Mouse (Mus musculus): ENCODE measurements around the gene Hoxb4.

Gene Hoxb4

DNA sequence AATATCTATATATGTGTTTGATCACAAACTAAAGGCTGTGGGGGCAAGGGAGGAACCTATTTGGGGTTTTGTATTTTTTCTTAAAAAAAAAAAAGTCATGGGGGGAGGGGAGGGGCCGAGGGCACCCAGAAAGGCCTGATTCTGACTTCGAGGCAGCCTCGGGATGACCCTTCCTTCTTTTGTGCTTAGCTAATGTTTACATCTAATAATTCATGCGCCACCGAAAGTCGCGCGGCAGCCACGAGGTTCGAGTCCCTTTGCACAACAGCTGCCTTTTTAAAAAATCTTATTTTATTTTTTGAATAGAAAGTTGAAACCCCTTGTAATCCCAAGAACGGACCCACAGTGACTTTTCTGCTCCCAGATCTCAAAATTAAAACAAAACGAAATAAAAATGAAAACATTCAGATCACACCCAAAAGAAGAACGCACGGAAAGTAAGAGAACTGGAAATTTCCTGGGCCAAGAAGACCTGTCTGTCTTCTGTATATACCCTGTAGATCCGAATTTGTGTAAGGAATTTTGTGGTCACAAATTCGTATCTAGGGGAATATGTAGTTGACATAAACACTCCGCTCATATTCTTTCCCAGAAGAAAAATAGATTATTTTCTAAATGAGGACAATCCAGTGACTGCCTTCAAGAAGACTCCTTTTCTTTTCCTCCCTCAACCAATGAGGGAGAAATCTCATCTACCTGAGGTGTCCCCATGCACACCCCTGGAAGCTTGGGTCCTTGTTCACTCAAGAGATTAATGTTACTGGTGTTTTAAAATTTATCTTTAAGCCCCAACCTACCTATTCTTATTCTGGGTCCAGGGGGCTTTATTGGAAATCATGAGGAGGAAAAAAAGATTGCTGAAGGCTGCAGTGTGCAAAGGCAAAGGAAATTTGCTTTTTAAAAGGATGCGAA is 1.1 kb upstream of the Hoxb4 start:
- DNase-seq = no peak

DNA sequence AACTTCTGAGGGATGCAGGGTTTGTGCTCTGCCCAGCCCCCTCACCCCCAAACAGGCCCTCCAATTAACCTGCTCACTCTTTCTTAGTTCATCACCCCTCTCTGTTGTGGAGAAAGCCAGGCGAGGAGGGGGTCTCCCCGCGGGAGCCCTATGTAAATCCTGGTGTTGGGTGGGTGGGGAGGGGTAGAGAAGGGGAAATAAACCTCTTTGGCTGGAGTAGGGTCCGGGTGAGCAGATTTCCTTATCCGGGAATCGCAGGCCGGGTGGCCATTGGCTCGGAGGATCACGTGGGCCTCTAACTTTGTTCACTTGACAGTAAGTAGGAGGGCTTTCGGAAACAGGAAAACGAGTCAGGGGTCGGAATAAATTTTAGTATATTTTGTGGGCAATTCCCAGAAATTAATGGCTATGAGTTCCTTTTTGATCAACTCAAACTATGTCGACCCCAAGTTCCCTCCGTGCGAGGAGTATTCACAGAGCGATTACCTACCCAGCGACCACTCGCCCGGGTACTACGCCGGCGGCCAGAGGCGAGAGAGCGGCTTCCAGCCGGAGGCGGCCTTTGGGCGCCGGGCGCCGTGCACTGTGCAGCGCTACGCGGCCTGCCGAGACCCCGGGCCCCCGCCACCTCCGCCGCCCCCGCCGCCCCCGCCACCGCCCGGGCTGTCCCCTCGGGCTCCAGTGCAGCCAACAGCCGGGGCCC is 452 bp downstream of the Hoxb4 start:
- no peak for DNase-seq

DNA sequence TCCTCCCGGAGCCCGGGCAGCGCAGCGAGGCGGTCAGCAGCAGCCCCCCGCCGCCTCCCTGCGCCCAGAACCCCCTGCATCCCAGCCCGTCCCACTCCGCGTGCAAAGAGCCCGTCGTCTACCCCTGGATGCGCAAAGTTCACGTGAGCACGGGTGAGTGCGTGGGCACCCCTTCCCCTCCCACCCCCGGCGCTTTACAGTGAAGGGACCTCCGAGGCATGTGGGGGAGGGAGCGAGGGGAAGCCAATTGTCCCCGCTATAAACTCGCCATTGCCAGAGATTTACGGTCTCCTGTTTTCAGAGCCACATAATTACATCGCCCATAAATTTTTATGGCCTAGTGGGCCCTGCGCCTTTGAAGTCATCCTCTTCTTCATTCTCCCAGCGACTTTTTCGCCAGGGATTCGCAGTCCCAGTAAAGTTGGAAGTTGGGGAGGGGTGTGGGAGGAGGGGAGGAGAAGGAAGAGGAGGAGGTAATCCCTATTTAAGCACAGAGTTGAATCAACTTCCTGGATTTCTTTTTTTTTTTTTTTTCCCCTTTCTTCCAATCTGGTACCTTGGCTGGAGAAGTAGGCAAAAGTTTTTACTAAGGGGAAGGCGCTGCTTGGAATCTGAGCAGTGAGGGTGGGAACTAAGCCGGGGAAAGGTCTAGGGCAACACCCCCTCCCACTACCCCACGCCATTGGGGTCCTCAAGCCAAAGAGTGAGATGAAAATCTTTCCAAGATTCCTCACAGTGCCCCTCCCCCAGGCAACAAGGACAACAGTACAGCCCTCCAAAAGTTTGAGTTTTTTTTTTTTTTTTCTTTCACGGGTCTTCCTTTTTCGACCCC is 1.2 kb downstream of the Hoxb4 start:
- no peak for DNase-seq

DNA sequence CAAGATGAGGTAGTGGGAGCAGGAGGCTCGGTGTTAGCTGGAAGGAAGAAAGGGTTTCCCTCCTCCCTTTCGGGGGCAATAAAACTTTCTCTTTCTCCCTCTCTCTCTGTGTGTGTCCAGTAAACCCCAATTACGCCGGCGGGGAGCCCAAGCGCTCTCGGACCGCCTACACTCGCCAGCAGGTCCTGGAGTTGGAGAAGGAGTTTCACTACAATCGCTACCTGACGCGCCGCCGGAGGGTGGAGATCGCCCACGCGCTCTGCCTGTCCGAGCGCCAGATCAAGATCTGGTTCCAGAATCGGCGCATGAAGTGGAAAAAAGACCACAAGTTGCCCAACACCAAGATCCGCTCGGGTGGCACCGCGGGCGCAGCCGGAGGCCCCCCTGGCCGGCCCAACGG is 1.8 kb downstream of the Hoxb4 start:
- no peak for DNase-seq

DNA sequence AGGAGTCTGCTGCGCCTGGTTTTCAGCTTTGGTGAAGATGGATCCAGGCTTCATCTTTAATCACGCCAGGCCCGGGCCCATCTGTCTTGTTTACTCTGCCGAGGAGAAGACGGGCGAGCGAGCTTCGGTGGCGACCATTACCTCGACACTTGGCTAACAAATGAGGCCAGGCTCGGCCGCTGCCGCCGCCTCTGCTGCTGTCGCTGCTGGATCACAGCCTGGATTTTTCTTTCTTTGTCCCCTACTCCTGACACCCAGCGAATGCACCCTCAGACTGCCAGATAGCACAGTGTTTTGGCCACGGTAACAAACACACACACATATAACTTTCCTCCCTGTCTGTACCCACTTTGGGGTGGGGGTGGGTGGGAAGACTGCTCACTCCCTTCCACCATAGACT is 2.6 kb downstream of the Hoxb4 start:
- no peak for DNase-seq

DNA sequence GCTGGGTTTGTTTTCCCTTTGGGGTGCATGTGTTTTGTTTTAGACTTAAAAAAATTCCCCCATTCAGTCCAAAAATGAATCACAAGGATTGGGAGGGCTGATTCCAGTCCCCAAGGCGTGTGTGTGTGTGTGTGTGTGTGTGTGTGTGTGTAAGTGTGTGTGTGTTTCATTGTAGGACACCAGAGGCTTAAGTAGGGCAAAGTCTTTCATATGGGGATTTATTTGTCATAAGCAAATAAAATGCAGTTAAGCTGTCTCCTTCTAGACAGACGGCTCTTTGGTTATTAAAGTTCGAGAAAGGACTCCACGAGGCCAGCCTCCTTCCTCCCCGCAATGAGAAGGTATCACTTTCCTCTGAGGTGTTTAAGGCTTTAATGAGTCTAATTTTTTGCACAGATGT is 3.8 kb downstream of the Hoxb4 start:
- DNase-seq = no peak

DNA sequence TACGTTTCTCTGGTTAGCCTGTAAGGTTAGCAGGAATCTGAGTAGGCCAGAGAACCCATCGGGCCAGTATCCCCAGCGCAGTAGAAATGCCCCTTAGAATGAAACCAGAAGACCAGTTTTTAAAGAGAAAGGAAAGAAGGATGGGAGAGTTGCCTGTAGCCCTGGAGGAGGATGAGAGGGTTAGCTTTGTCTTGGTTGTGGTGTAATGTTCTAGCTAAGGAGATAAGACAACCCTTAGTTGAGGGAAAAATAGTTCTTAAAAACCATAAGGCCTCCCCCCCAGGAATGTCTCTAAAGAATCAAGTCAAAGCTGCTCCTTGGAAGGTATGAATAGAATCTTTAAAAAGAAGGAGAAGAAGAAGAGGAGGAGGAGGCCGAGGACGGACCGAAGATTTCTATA is 4.7 kb downstream of the Hoxb4 start:
- DNase-seq = no peak

DNA sequence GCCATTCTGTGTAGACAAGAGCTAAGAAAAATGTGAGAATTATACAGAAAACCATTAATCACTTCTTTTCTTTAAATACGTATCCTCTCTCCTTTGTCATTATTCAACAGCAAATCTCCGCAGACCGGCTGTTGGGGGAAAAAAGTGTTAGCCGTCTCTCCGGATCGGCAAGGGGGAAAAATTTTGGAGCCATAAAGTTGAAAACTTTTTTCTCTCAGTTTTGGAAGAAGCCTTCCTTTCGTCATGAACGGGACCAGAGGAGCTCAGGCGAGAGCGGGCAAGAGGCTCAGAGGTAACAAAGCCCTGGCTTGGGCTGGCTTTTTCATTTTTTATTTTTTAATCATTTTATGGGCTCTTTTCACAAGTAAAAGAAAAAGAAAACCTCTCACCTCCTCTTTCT is 5.1 kb downstream of the Hoxb4 start, which contains the start of gene Hoxb3:
Gene Hoxb3 (plus strand): TSS at position 173 of the 400 bp plus-strand sequence.
- no peak for DNase-seq

DNA sequence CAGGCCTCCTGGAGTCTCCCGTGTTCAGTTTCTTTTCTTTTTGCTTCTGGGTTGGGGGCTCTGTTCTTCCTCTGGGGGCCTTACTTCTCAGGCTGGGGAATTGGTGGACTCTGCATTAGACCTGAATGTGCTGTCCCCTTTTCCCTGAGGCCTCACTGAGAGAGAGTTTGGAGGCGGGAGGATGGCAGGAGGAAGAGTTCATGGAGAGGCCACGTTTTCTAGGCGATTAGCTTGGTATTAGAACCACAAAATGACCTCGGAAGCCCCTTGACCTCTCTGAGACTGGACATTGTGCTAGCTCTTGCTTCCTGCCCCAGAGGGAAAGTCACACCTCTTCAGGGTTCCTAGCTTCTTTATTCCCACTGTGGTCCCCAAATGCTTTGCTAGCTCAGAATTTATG is 6.1 kb downstream of the Hoxb4 start:
- no peak for DNase-seq

DNA sequence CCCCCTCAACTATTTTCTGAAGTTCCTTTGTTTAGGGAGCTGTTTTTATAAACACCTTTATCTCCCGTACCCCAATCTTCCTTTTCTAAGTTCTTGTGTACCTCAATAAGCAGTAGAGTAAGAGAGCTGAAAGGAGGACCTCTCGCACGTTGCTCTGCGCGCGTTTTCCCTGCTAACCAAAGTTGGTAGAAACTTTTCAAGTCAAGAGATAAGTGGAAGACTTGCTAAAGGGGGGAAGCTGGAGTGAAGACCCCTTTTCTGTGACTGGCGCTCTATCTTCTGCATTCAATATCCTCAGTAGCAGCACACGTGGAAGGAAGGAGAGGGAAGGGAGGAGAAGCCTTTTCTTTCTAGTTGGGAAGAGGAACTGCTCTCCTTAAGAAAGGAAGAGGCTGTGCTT is 6.9 kb downstream of the Hoxb4 start:
- DNase-seq = no peak

DNA sequence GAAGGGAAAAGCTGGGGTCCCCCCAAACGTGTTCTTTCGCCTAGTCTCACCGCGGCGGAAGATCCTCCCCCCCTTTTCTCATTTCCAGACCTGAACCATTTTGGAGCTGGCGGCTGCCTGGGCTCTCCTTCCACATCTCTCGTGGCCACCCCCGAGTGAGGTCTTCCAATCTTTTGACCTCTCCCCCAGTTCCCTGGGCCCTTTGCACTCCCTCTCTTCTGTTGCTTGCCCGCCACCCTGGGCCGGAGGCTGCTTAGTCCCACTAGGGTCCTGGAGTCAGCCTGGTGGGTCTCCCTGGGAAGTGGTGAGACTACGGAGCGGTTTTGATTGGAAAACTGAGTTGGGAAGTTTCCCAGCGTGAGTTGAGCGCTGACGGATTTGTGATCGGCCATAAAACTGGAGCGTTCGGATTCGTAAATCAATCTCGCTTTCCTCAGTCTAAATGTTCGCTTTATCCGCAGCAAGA is 7.7 kb downstream of the Hoxb4 start:
- DNase-seq = no peak

DNA sequence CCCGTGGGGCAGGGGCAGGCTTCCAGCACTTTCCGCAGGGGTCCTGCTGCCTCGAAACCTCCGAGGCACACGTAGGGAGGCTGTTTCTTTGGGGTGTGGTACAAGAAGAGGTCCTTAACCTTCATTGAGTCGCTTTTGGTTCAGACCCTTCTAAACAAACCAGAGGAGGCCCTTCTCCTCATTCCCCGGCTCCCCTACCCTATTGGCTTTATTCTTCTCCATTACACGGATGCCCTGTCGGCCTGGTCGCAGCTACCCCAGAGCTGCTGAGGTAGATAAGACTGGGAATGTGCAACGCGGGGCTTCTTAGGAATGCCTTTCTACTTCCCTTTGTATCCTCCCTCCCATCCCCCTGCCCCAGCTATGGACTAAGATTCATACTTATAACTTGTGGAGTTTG is 8.6 kb downstream of the Hoxb4 start:
- DNase-seq = no peak

DNA sequence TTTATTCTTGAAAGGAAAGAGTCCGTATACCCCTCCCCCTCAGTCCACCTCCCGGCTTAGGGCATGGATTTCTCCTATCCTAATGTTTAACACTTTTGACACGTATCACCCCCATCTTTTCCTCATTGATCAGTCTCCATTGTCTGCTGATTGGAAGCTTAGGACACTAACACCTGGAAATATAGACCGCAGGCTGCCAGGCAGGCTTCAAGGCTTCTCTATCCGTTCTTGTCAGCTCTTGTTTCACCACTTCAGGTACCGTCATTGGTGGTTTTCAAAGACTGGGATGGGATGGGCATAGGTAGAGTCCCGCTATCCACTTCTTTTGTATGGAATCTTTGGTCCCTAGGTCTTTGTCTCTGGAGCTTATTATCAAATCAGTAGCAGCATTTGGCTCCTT is 9.1 kb downstream of the Hoxb4 start:
- no peak for DNase-seq

DNA sequence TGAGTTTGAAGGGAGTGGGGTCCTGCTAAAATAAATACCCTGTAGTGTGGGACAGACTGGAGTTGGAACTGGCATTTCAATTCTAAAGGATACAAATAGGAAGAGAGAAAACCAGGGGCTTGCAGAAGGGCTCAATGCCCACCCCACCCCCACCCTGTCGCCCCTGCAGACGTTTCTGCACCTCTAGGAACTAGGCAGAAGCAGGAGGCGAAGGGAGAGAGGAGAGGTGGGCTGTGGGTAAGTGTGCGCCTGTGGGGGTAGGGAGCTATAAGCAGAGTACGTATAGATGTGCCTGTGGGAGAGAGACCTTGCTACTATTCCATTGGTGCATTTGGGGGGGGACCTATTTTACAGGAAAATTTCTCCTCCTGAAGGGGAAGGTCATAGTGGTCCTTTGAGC is 9.7 kb downstream of the Hoxb4 start:
- DNase-seq = no peak

DNA sequence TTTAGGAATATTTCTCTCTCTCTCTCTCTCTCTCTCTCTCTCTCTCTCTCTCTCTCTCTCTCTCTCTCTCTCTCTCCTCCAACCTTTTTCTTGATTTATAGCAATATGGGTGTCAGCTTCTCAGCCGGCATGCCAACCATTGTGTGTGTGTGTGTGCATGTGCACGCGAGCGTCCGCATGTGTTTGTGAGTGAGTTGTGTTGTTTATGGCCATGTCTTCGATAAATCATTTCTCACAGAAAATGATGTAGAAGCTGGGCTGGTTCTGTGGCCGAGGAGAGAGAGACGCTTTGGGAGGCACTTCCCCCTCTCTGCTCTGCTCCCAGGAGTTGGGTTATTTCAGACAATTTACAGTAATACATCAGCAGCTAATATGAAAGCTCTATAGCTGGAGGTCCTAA is 10.5 kb downstream of the Hoxb4 start:
- no peak for DNase-seq

DNA sequence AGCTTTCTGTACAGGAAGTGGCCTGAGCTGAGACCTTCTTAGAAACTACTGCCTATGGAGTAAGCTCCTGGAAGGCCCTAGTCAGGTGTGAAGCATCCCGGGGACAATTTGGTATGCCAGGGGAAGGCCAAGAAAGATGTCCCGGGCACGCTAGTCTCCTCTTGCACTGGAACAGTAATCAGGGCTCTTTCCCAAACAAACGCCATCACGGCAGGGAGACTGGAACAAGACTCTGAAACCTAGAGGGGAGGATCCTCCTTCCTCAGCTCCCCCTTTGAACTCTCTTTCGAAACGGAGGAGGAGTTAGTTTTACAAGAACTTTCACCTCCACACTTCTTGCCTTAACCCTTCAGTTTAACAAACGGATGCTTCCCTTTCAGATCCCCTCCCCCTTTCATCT is 14.0 kb downstream of the Hoxb4 start:
- no peak for DNase-seq

DNA sequence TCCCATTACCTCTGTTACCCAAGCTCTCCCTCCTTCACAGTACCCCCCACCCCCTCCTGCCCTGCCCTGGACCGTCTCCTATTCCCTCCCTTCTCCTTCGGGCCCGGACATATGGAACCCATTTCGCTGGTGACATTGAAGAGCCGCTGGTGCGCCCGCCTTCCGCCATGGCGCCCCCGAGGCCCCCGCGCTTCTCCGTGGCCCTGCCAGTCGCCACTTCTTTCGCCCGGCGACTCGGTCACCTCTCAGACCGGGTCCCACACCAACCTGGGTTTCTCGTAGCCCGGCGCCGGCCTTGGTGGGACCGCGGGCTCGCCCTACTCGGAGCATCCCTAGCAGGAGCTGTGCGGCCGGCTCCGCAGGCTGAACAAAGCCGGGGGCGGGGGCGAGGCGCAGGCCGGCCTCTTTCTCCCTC is 14.6 kb downstream of the Hoxb4 start:
- DNase-seq = no peak

DNA sequence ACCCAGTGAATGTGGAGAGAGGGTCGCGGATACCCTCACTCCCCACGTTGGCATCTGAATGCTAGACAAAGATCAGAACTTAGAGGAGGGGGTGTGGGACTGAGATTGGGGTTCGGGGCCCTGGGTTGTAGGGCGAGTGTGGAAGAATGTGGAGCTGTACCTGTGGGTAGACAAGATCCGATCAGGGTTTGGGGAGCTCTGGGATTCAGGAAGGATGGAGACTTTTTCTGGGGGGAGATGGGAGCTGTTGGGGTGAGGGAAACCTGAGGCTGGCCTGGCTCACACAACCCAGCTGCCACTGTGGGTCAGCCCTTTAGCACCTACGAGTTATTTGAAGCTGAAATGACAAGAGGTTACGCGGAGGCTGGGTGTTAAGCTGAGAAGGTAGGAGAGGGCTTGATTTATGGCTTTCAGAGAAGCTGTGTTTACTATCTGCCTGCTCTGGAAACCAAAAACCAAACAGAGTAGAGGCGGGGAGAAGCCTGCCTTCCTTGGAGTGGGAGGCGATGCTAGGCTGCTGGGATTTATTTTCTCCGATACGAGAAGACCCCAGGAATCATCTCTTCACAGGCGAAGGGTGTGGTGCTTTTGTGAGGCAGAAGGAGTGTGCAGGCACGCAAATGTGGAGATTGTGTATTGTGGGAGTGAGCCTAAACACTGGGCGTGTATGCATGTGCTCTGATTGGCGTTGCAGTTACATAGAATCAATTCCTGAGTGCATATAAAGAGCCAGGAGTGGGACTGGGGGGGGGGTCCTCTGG is 15.4 kb downstream of the Hoxb4 start:
- DNase-seq = no peak

DNA sequence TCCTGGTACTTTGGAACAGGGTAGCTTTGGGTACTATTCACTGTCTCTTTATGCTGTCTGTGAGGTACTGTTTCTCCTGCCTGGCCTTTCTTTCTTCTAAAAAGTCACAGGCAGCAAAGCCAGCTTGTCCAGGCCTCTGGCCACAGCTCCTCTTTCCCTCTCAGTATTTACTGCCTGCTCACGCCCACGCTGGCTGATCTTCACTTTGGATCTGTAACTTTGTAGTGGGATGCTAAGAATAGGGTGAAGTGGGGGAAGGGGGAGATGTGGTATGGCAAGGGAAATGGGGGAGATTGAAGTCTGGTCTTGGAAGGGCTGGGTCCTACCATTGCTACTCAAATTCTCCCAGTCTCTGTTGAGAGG is 15.9 kb downstream of the Hoxb4 start:
- no peak for DNase-seq

DNA sequence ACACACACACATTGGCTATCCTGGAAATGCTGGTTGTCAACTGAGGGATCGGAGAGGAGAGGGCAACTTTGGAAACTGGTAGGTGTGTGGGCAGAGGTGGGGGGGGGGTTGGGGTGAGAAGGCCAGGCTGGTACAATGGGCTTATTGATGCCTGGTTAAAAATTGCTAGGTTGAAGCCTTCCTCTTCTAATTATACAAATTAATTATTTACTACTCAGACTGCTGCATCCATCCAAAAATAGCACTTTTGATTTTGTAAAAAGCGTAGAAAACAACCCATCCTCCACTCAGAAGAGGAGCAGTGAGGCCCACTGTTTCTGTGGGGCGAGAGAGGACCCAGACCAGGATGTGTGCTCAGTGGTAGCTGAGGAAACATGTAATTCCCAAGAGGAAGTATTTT is 16.9 kb downstream of the Hoxb4 start:
- DNase-seq = no peak

DNA sequence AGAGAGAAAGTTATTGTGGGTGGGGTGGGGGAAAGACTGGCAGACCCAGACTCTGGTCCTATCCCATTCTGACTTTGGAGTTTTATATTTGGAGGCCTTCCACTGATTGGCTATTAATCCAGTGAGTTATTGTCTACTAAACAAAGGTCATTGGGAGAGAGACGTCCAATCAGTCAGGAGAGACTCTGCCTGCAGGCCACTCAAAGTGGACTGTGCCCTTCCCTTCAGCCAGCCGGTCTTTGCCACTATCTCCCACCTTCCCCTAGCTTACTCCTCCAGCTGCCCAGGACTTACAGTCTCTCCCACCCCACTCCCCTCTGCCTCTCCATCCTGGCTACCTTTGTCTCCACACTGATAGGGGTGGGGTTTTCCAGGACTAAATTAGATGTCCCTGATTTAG is 18.5 kb downstream of the Hoxb4 start:
- no peak for DNase-seq

DNA sequence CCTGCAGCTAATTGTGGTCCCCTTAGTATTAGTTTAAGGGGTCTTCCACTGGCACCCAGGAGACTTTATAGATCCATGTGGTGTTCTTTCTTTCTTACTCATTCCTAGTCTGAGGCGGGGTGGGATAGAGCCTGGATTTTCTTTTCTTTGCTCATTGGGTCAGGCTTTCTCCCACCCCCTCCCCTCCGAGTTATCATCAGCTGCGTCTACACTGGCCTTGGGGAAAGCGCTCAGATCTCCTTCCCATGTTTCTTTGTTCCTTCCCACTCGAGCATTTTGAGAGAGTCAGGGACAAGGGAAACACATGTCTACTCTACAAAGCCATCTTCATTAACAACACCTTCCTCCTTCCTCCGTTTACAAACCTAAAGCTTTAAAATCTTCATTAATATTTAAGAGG is 19.0 kb downstream of the Hoxb4 start:
- no peak for DNase-seq
